Mouse (Mus musculus) E14TG2a.4 (cell line): ENCODE results near the gene Ism2.

Experiments
- CTCF ChIP-seq: conservative IDR thresholded peaks from 2 replicates; pipeline ENCODE4 v1.5.1; 2014; ENCODE audit warnings: low read length
- NANOG ChIP-seq: IDR thresholded peaks from 2 replicates; pipeline ENCODE4 v1.6.1; 2014; ENCODE audit warnings: borderline replicate concordance, low read length, mixed read lengths
- POU5F1 ChIP-seq: IDR thresholded peaks from 2 replicates; pipeline ENCODE4 v1.6.1; 2014; ENCODE audit warnings: low read length, borderline replicate concordance

DNA sequence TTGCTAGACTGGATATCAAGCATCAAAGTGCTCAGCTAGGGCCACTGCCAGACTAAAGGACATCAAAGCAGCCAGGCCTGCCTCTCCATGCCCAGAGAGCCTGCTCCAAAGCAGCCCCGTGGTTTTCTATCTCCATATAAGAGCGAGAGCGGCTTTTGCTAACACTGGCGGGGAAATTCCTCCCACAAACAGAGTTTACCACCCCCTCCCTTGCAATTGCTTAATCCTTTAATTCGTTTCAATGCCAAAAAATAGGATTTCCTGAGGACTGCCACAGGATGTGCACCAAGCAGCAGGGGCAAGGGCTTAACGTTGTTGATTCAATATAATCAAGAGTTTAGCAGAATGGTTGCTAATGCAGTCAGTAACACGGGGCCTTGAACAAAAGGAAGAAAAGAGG lies 28.1 kb upstream of the Ism2 start:
- TF ChIP-seq CTCF = no peak
- TF ChIP-seq POU5F1 = no peak
- TF ChIP-seq NANOG = no peak
